Mouse (Mus musculus) spleen, postnatal 14 days (tissue): Measurements from ENCODE around the gene Adarb1.

Source experiments
- DNase-seq, 2 experiments: peaks; one replicate each; pipeline ENCODE4 v3.0.0; 2021 to 2022; ENCODE audit warnings: low spot score in 2 of 2

The Adarb1 gene

GRCm38 (mm10) chr10:77267027-77267426, 151.0 kb downstream of the Adarb1 start:
- DNase-seq: no peak

- DNase-seq: no peak
Observed at GRCm38 (mm10) chr10:77266281-77266680, 151.8 kb downstream of the Adarb1 start.

- DNase-seq: no peak
Observed at GRCm38 (mm10) chr10:77260166-77260875, 157.7 kb downstream of the Adarb1 start.

- peak; percentile 91 to 93 for DNase-seq
Observed at GRCm38 (mm10) chr10:77258704-77259621, 159.1 kb downstream of the Adarb1 start, which contains the start of gene Pofut2. Gene Pofut2 (plus strand): TSS chr10:77259218.

GRCm38 (mm10) chr10:77258041-77258590, 160.0 kb downstream of the Adarb1 start:
- DNase-seq: no peak

- no peak for DNase-seq
Observed at GRCm38 (mm10) chr10:77255676-77256075, 162.4 kb downstream of the Adarb1 start.

- DNase-seq: no peak
Observed at GRCm38 (mm10) chr10:77255231-77255630, 162.8 kb downstream of the Adarb1 start.

GRCm38 (mm10) chr10:77252790-77253189, 165.3 kb downstream of the Adarb1 start:
- DNase-seq: peak; percentile 47 to 66

- DNase-seq: no peak
Observed at GRCm38 (mm10) chr10:77251784-77252539, 166.1 kb downstream of the Adarb1 start.

GRCm38 (mm10) chr10:77251223-77251783, 166.8 kb downstream of the Adarb1 start:
- no peak for DNase-seq

GRCm38 (mm10) chr10:77247707-77248106, 170.4 kb downstream of the Adarb1 start:
- DNase-seq: no peak

- DNase-seq: no peak
Observed at GRCm38 (mm10) chr10:77247048-77247447, 171.0 kb downstream of the Adarb1 start.

GRCm38 (mm10) chr10:77244777-77245176, 173.3 kb downstream of the Adarb1 start:
- DNase-seq: no peak

- no peak for DNase-seq
Observed at GRCm38 (mm10) chr10:77243572-77244161, 174.4 kb downstream of the Adarb1 start.

- DNase-seq: no peak
Observed at GRCm38 (mm10) chr10:77242871-77243270, 175.2 kb downstream of the Adarb1 start.

- no peak for DNase-seq
Observed at GRCm38 (mm10) chr10:77242396-77242795, 175.7 kb downstream of the Adarb1 start.

- DNase-seq: no peak
Observed at GRCm38 (mm10) chr10:77240764-77241163, 177.3 kb downstream of the Adarb1 start.
